Mouse (Mus musculus) C2C12 (cell line): ENCODE data around the gene Rnf26. TPM values are rescaled to one million over a fixed set of nuclear protein-coding genes. Genes with fewer than 3 reads are reported as not detected.

ENCODE experiments used
- H3K27me3 ChIP-seq: one replicate; pipeline ENCODE4 v1.6.1; 2011; ENCODE audit not compliant: control insufficient read depth, insufficient read depth, insufficient read length
- H3K36me3 ChIP-seq: one replicate; pipeline ENCODE4 v1.6.1; 2011; ENCODE audit not compliant: control insufficient read depth, insufficient read depth
- H3K4me3 ChIP-seq: one replicate; pipeline ENCODE4 v1.5.1; 2011; ENCODE audit warnings: mild to moderate bottlenecking, control low read depth; ENCODE audit not compliant: poor library complexity, insufficient read depth, severe bottlenecking
- H3K79me2 ChIP-seq: one replicate; pipeline ENCODE4 v1.6.1; 2011; ENCODE audit not compliant: control insufficient read depth, insufficient read depth
- H3K79me3 ChIP-seq: one replicate; pipeline ENCODE4 v1.6.1; 2011; ENCODE audit warnings: low read depth, control low read depth
- H3ac ChIP-seq: one replicate; pipeline ENCODE3; 2011; ENCODE audit warnings: low read depth; ENCODE audit not compliant: control insufficient read depth, insufficient read length
- CEBPB ChIP-seq: IDR thresholded peaks from one replicate; pipeline ENCODE4 v1.6.1; 2011; ENCODE audit warnings: low read depth, mild to moderate bottlenecking, control low read depth, moderate library complexity
- CTCF ChIP-seq: IDR thresholded peaks from one replicate; pipeline ENCODE4 v1.5.1; 2011; ENCODE audit not compliant: control insufficient read depth, insufficient read depth, insufficient read length
- FOSL1 ChIP-seq: IDR thresholded peaks from one replicate; pipeline ENCODE4 v1.8.0; 2011; ENCODE audit warnings: mild to moderate bottlenecking, low read length; ENCODE audit not compliant: poor library complexity, insufficient read depth, severe bottlenecking
- MAX ChIP-seq: IDR thresholded peaks from one replicate; pipeline ENCODE4 v1.6.1; 2011; ENCODE audit warnings: mild to moderate bottlenecking, control low read depth
- MYOD1 ChIP-seq: IDR thresholded peaks from one replicate; pipeline ENCODE4 v1.6.1; 2011; ENCODE audit warnings: low read depth; ENCODE audit not compliant: control insufficient read depth, insufficient read length
- MYOG ChIP-seq: IDR thresholded peaks from one replicate; pipeline ENCODE4 v1.6.1; 2011; ENCODE audit not compliant: control insufficient read depth, insufficient read length; ENCODE audit errors: extremely low read depth
- USF1 ChIP-seq: IDR thresholded peaks from one replicate; pipeline ENCODE4 v1.6.1; 2011; ENCODE audit warnings: low read depth, mild to moderate bottlenecking, control low read depth, moderate library complexity
- polyA plus RNA-seq: library from polyadenylated mRNA; unstranded; fragments of >200 nt; fragmentation: generic; extraction: Trizol; gene quantifications from one replicate; pipeline ENCODE4 v1.2.1, GENCODE M21; 2012; ENCODE audit warnings: missing spikeins

The Rnf26 gene
- polyA plus RNA-seq, 1 experiment, result 52.6 TPM

DNA sequence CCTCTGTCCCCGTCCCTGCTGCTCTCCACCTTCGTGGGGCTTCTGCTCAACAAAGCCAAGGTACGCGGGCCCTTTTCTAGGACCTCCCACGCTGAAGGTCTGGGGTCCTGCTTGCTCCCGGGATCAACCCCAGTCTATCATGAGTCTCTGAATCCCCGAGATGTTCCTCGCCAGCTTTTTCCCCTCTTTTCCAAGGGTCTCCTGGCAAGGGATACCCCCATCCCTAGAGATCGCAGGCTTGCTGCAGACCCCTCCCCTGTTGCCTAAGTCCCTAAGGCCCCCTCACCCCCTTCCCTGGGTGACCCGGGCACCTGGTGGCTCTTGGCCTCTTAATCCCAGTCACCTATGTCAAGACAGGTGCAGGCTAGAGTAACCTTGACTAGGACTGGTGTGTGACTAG is 28.0 kb downstream of the Rnf26 start:
- Histone ChIP-seq H3ac (peak overlapping the region; percentile 58), H3K79me3 (no peaks in the 10 kb centered on the region), H3K27me3 (no peaks in the 10 kb centered on the region), H3K4me3 (no peak overlapping the region), H3K36me3 (no peaks in the 10 kb centered on the region), H3K79me2 (no peaks in the 10 kb centered on the region)
- TF ChIP-seq MAX, result no peak
- no peak for TF ChIP-seq USF1
- no peak for TF ChIP-seq CTCF
- no peak for TF ChIP-seq MYOG
- no peak for TF ChIP-seq CEBPB
- no peak for TF ChIP-seq FOSL1
- no peak for TF ChIP-seq MYOD1

DNA sequence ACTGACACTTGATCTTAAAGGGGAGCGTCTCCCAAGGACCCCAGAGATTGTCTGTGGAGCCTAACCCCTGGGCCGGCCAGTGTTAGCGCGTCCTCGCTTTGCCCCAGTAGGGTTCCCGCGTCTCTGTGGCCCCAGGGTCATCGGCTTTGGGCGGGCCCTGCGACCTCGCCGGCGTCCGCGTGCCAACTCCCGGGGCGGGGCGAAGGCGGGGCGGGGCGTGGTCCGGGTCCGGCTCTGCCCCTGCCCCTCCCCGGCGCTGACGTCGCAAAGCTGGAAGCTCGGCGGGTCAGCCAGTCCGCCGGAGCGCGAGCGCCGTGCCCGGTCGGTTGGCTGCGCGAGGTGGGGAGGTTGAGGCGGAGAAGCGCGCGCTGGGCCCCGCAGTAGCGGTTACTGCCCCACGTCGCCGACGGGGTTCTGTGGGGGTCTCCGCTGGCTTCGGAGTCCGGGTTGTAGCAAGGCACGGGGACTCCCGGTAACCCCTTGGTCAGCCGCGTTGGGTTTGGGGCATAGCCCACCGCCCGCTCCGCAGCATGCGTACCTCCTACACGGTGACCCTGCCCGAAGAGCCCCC is 28.6 kb downstream of the Rnf26 start:
- Histone ChIP-seq H3ac (peak overlapping the region; percentile 58), H3K27me3 (no peaks in the 10 kb centered on the region), H3K79me3 (no peaks in the 10 kb centered on the region), H3K4me3 (no peak overlapping the region), H3K79me2 (no peaks in the 10 kb centered on the region), H3K36me3 (no peaks in the 10 kb centered on the region)
- TF ChIP-seq MAX (no peak), CTCF (no peak), FOSL1 (no peak), CEBPB (no peak), USF1 (no peak), MYOG (no peak), MYOD1 (no peak)

DNA sequence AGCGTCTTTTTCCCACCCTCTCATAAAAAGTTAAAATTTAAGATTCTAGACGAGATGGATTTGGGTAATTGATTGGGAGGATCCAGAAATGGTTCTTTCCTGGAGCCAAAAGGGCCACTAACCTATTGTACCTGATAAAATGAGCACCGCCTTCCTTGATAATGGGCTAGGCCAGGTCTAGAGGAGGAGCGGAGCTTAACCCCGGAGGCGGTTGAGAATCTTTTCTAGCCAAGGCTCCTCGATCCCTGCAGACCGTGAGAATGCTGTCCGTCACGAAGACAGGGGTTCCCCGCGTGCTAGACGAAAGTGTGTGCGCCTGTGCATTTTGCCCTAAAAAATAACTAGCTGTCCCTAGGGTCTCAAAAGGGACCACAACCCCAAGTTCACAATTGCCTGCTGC is 29.1 kb downstream of the Rnf26 start:
- H3ac ChIP-seq, result no peak overlapping the region
- no peaks in the 10 kb centered on the region for H3K79me2 ChIP-seq
- H3K27me3 ChIP-seq, result no peaks in the 10 kb centered on the region
- H3K79me3 ChIP-seq, result no peaks in the 10 kb centered on the region
- H3K36me3 ChIP-seq, result no peaks in the 10 kb centered on the region
- TF ChIP-seq USF1 (no peak), CTCF (no peak), FOSL1 (no peak), CEBPB (no peak), MAX (no peak), MYOG (no peak), MYOD1 (no peak)
- H3K4me3 ChIP-seq, result no peak overlapping the region

DNA sequence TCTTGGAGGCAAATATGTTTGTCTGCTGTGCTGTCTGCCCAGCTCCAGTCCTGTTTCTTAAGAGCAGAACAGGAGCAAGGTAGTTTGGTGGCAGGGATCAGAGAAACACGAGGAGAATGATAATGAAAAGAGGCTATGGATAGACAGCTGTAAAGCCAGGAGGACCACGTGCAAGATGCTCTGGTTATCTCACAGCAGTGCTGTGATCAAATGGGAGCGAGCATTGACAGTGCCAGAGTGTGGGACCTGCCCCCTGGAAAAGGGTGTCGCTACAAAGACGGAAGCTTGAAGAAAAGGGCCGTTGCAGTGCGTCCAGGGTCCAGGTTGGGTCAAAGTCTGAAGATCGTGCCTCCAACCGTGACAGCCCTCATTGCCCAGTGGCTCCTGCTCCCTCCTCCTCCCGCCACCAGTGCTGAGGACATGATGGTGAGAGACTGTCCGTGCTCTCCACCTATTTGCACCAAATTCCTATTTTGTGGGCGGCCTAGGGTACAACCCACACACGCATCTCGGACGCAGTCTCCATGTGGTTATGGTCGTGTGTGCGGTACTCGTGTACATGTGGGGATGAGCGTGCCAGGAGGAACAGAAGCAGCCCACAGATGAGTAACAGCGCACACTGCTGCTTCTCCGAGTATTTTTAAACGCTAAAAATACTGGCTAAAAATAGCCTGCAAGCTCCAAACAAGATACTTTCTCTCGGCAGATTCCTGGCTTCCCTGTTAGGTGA is 29.8 kb downstream of the Rnf26 start:
- no peak overlapping the region for H3ac ChIP-seq
- H3K79me3 ChIP-seq, result no peaks in the 10 kb centered on the region
- no peaks in the 10 kb centered on the region for H3K36me3 ChIP-seq
- no peak overlapping the region for H3K4me3 ChIP-seq
- H3K79me2 ChIP-seq, result no peaks in the 10 kb centered on the region
- H3K27me3 ChIP-seq, result no peaks in the 10 kb centered on the region
- TF ChIP-seq MYOG (no peak), USF1 (no peak), CEBPB (no peak), MYOD1 (no peak)

DNA sequence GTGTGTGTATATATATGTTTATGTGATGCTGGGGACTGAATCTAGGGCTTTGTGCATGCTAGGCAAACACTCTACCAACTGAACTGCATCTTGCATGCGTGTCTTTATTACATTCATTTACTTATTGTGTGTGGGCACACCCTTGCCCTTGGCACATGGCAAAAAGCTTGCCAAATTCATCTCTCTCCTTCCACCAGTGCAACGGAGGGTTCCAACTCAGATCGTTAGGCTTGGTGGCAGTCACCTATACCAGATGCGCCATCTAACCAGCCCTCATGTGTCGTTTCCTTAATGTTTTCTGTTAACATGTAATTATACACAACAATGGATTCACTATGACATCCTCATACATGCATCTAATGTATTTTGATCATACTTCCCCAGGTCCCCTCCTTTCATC is 31.1 kb downstream of the Rnf26 start:
- Histone ChIP-seq H3K79me3 (no peaks in the 10 kb centered on the region), H3ac (no peak overlapping the region), H3K27me3 (no peaks in the 10 kb centered on the region), H3K36me3 (no peaks in the 10 kb centered on the region), H3K4me3 (no peak overlapping the region), H3K79me2 (no peaks in the 10 kb centered on the region)
- TF ChIP-seq CTCF (no peak), MYOG (no peak), USF1 (no peak), MYOD1 (no peak), FOSL1 (no peak), CEBPB (no peak), MAX (no peak)
